Mouse (Mus musculus): Measurements from ENCODE around the gene Laptm5. TPM values are rescaled to one million over a fixed set of nuclear protein-coding genes. Genes with fewer than 3 reads are reported as not detected.

The Laptm5 gene
- total and polyA plus RNA-seq, 3 experiments, result 101 to 696 (median 234) TPM

DNA sequence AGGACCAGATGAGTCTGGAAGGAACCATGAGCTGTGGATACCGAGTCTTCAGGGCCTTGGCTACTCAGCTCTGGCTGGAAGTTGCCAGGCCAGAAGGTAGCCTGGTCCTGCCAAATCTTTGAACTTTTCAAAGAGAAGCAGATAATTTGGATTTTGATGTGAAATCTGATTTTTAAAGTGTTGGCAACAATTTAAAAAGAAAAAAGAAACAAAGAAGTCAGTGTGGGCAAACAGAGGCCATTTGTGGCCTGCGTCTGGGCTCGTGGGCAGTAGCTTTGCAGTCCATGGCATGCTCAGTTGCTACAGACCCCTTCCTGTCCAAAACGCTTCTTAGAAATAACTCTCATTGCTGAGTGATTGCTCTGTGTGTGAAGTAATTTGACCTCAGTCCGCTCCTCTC lies 31.6 kb upstream of the Laptm5 start:
- 0 out of 4 replicates have a peak, but pooled peaks cover 0 to 1% of the 10 kb centered on the region in 2 experiments for H3K27me3 ChIP-seq (ENCODE audit: control insufficient read depth in 1 of 2, insufficient read depth in 2 of 2, low read length in 2 of 2)

DNA sequence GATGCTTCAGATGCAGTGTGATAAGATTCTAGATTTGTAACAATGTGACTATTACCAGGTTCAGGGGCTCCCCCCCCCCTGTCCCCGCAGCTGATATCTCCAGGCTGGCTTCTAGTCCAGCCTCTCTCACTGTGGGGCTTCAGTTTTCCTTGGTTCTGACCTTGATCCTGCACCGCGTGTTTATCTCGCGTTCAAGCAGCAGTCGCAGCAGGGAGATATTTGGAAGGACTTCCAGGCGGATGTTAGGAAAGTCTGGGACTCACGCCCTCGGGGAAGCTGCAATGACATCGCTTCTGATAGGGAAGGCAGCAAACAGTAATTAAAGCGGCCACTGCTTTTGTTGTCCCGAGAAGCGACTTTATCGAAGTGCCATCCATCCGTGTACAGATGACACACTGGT lies 30.2 kb upstream of the Laptm5 start:
- DNase-seq (ENCODE audit: low read depth, low spot score), result no peak
- no peak overlapping the region for H3K9ac ChIP-seq (ENCODE audit: control insufficient read depth, low read depth, low read length, poor library complexity, severe bottlenecking)
- no peaks in the 10 kb centered on the region for H3K9me3 ChIP-seq (replicated peaks; ENCODE audit: insufficient read depth, low read length)
- no peaks in the 10 kb centered on the region for H3K4me1 ChIP-seq (ENCODE audit: control insufficient read depth in 1 of 2, insufficient read depth in 2 of 2, low read length in 2 of 2)
- H3K27ac ChIP-seq (ENCODE audit: control insufficient read depth, low read depth, low read length), result no peak overlapping the region
- H3K4me3 ChIP-seq (ENCODE audit: control insufficient read depth in 1 of 2, insufficient read depth in 1 of 2, low read depth in 2 of 2, low read length in 2 of 2), result no peak overlapping the region
- TF ChIP-seq MYC (IDR thresholded peaks at IDR 0.05; ENCODE audit: low read depth, low read length) (no peak), POLR2AphosphoS2 (IDR thresholded peaks at IDR 0.05; ENCODE audit: low read length) (no peak), TAL1 (IDR thresholded peaks at IDR 0.05; ENCODE audit: low read length) (no peak), CTCF (IDR thresholded peaks at IDR 0.05 in 2 of 3, conservative IDR thresholded peaks at IDR 0.05 in 1 of 3; ENCODE audit: control insufficient read depth in 1 of 3, insufficient read depth in 1 of 3, low read depth in 2 of 3, low read length in 3 of 3, poor library complexity in 1 of 3, severe bottlenecking in 1 of 3) (no peak), MXI1 (IDR thresholded peaks at IDR 0.05; ENCODE audit: low read depth, low read length) (no peak), CHD2 (IDR thresholded peaks at IDR 0.05; ENCODE audit: low read length) (no peak), USF1 (IDR thresholded peaks at IDR 0.05; ENCODE audit: low read depth, low read length) (no peak), EP300 (IDR thresholded peaks at IDR 0.05; ENCODE audit: low read depth in 1 of 2, low read length in 2 of 2) (no peak), MEF2A (IDR thresholded peaks at IDR 0.05; ENCODE audit: extremely low read depth, insufficient replicate concordance, low read depth, low read length, poor library complexity, severe bottlenecking) (no peak), CHD1 (IDR thresholded peaks at IDR 0.05; ENCODE audit: low read depth, low read length) (no peak), MYB (IDR thresholded peaks at IDR 0.05; ENCODE audit: low read depth, low read length) (no peak), MAX (IDR thresholded peaks at IDR 0.05; ENCODE audit: low read length) (no peak), ZNF384 (IDR thresholded peaks at IDR 0.05; ENCODE audit: low read depth, low read length) (no peak), BHLHE40 (IDR thresholded peaks at IDR 0.05; ENCODE audit: borderline replicate concordance, low read depth, low read length) (no peak), ZC3H11A (IDR thresholded peaks at IDR 0.05; ENCODE audit: low read depth, low read length) (no peak), POLR2AphosphoS5 (IDR thresholded peaks at IDR 0.05; ENCODE audit: borderline replicate concordance, low read depth, low read length) (no peak), JUND (IDR thresholded peaks at IDR 0.05; ENCODE audit: low read depth, low read length) (no peak)
- H3K79me2 ChIP-seq (ENCODE audit: control insufficient read depth, insufficient read depth, low read length, poor library complexity), result no peaks in the 10 kb centered on the region
- H3K27me3 ChIP-seq (ENCODE audit: control insufficient read depth in 1 of 2, insufficient read depth in 2 of 2, low read length in 2 of 2), result 0 out of 4 replicates have a peak, but pooled peaks cover 0 to 1% of the 10 kb centered on the region in 2 experiments
- no peaks in the 10 kb centered on the region for H3K36me3 ChIP-seq (ENCODE audit: control insufficient read depth in 1 of 2, insufficient read depth in 2 of 2, low read length in 2 of 2)

More for the DNA sequence above, 31.6 kb upstream of the Laptm5 start:
- no peak for TF ChIP-seq HCFC1 (IDR thresholded peaks at IDR 0.05; ENCODE audit: low read depth, low read length)
- no peak for TF ChIP-seq MEF2A (IDR thresholded peaks at IDR 0.05; ENCODE audit: extremely low read depth, insufficient replicate concordance, low read depth, low read length, poor library complexity, severe bottlenecking)
- TF ChIP-seq NELFE (IDR thresholded peaks at IDR 0.05; ENCODE audit: low read depth, low read length), result no peak
- TF ChIP-seq ETS1 (IDR thresholded peaks at IDR 0.05; ENCODE audit: low read depth, low read length), result no peak
- no peak for TF ChIP-seq EP300 (IDR thresholded peaks at IDR 0.05; ENCODE audit: low read depth in 1 of 2, low read length in 2 of 2)
- no peak for TF ChIP-seq SIN3A (IDR thresholded peaks at IDR 0.05; ENCODE audit: low read length)
- TF ChIP-seq SMC3 (IDR thresholded peaks at IDR 0.05; ENCODE audit: low read depth, low read length), result no peak
- no peak for TF ChIP-seq E2F4 (IDR thresholded peaks at IDR 0.05; ENCODE audit: borderline replicate concordance, low read depth, low read length)
- TF ChIP-seq CHD1 (IDR thresholded peaks at IDR 0.05; ENCODE audit: low read depth, low read length), result no peak
- TF ChIP-seq ELF1 (IDR thresholded peaks at IDR 0.05; ENCODE audit: low read depth, low read length), result no peak
- TF ChIP-seq MYC (IDR thresholded peaks at IDR 0.05; ENCODE audit: low read depth, low read length), result no peak
- TF ChIP-seq MYB (IDR thresholded peaks at IDR 0.05; ENCODE audit: low read depth, low read length), result no peak
- no peak for TF ChIP-seq RAD21 (IDR thresholded peaks at IDR 0.05; ENCODE audit: low read depth, low read length)
- no peak for TF ChIP-seq GABPA (IDR thresholded peaks at IDR 0.05; ENCODE audit: low read depth, low read length)
- TF ChIP-seq TAL1 (IDR thresholded peaks at IDR 0.05; ENCODE audit: low read length), result no peak
- TF ChIP-seq USF1 (IDR thresholded peaks at IDR 0.05; ENCODE audit: low read depth, low read length), result no peak
- TF ChIP-seq JUND (IDR thresholded peaks at IDR 0.05; ENCODE audit: low read depth, low read length), result no peak
- no peak for TF ChIP-seq ZC3H11A (IDR thresholded peaks at IDR 0.05; ENCODE audit: low read depth, low read length)
- no peak for DNase-seq (ENCODE audit: low read depth, low spot score)
- H3K36me3 ChIP-seq (ENCODE audit: control insufficient read depth in 1 of 2, insufficient read depth in 2 of 2, low read length in 2 of 2), result no peaks in the 10 kb centered on the region
- H3K4me3 ChIP-seq (ENCODE audit: control insufficient read depth in 1 of 2, insufficient read depth in 1 of 2, low read depth in 2 of 2, low read length in 2 of 2), result no peak overlapping the region
- no peaks in the 10 kb centered on the region for H3K4me1 ChIP-seq (ENCODE audit: control insufficient read depth in 1 of 2, insufficient read depth in 2 of 2, low read length in 2 of 2)
- no peak overlapping the region for H3K27ac ChIP-seq (ENCODE audit: control insufficient read depth, low read depth, low read length)
- no peak overlapping the region for H3K9ac ChIP-seq (ENCODE audit: control insufficient read depth, low read depth, low read length, poor library complexity, severe bottlenecking)
- H3K9me3 ChIP-seq (replicated peaks; ENCODE audit: insufficient read depth, low read length), result no peaks in the 10 kb centered on the region
- H3K79me2 ChIP-seq (ENCODE audit: control insufficient read depth, insufficient read depth, low read length, poor library complexity), result no peaks in the 10 kb centered on the region

Data from MEL (cell line).